Mouse (Mus musculus) lung, embryonic 16.5 days (tissue): ENCODE data around the gene Nop58. TPM values are rescaled to one million over a fixed set of nuclear protein-coding genes. Genes with fewer than 3 reads are reported as not detected.
A peak's percentile ranks its signal among the peaks of the same experiment; 100 is the strongest.

Experiments used
- ATAC-seq: fragments of 200-750 bp; cut with Nextera tagmentation; 2 replicates; pipeline ENCODE4 v1.8.0; 2017; ENCODE audit warnings: low read depth, mild to moderate bottlenecking, moderate library complexity
- H3K27ac ChIP-seq: fragments of 300-500 bp; sonication (generic); 2 replicates; pipeline ENCODE4 v1.5.1; 2014; ENCODE audit warnings: mild to moderate bottlenecking, control low read depth, low read length
- H3K27me3 ChIP-seq: fragments of 300-500 bp; sonication (generic); 2 replicates; pipeline ENCODE4 v1.6.1; 2014; ENCODE audit warnings: low read depth, low read length, mixed read lengths; ENCODE audit not compliant: control insufficient read depth, insufficient read depth
- H3K36me3 ChIP-seq: fragments of 300-500 bp; sonication (generic); 2 replicates; pipeline ENCODE4 v1.6.1; 2014; ENCODE audit warnings: low read length; ENCODE audit not compliant: control insufficient read depth, insufficient read depth
- H3K4me1 ChIP-seq: fragments of 300-500 bp; sonication (generic); replicated peaks from 2 replicates; pipeline ENCODE4 v1.6.1; 2014; ENCODE audit warnings: low read length, mixed read lengths; ENCODE audit not compliant: control insufficient read depth, insufficient read depth
- H3K4me2 ChIP-seq: fragments of 300-500 bp; sonication (generic); 2 replicates; pipeline ENCODE4 v1.6.1; 2014; ENCODE audit warnings: low read depth, low read length, control low read depth
- H3K4me3 ChIP-seq: fragments of 300-500 bp; sonication (generic); 2 replicates; pipeline ENCODE4 v1.5.1; 2014; ENCODE audit warnings: mild to moderate bottlenecking, low read length, control low read depth
- H3K9ac ChIP-seq: fragments of 300-500 bp; sonication (generic); 2 replicates; pipeline ENCODE4 v1.6.1; 2014; ENCODE audit warnings: low read length, control low read depth
- H3K9me3 ChIP-seq: fragments of 300-500 bp; sonication (generic); 2 replicates; pipeline ENCODE4 v1.6.1; 2016; ENCODE audit warnings: low read length; ENCODE audit not compliant: control insufficient read depth
- WGBS: fragments of 180-500 bp; shearing (Covaris S2); extraction: QIAGEN DNeasy Blood & Tissue Kit; methylation state at CpG from one replicate; pipeline ENCODE4 v1.1.7; 2014; 5-methylcytosine and 5-hydroxymethylcytosine counted together
- polyA plus RNA-seq: library from polyadenylated mRNA; unstranded; fragments of >200 nt; fragmentation: Nextera tagmentation; extraction: Ambion mirVana; gene quantifications from 2 replicates; pipeline ENCODE4 v1.2.1, GENCODE M21; 2015

Gene Nop58
- polyA plus RNA-seq, 1 experiment from 2014 or later = 207 TPM

DNA sequence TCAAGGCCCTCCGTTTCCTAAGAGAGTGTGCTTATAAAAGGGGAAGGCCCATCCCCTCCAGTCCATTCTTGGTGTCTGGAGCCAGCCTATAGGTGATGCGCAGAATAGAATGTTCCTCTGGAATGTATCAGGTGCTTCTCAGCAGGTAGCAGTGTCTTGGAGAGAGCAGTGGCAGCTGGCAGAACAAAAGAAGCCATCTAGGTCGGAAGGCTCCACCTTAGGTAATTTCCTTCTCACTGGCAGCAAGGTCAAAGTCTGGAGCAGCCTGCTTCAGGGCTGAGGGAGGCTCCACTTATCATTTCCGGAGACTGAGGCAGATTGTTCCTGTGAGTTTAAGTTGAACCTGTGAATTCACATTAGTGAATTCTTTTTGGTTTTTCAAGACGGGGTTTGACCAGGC lies 13.0 kb downstream of the Nop58 start:
- Histone ChIP-seq H3K9me3 (no peaks in the 10 kb centered on the region), H3K27me3 (no peaks in the 10 kb centered on the region), H3K4me1 (no peaks in the 10 kb centered on the region), H3K27ac (no peak overlapping the region), H3K36me3 (peaks cover 46% of the 10 kb centered on the region), H3K9ac (no peak overlapping the region), H3K4me3 (no peak overlapping the region), H3K4me2 (no peak overlapping the region)
- WGBS = 86% methylated on average over 5 of the region's 5 CpGs
- ATAC-seq = no peak

GRCm38 (mm10) chr1:59698207-59698606 lies 13.4 kb downstream of the Nop58 start:
- Histone ChIP-seq H3K4me3 (no peak overlapping the region), H3K4me2 (no peak overlapping the region), H3K36me3 (peaks cover 43% of the 10 kb centered on the region), H3K27me3 (no peaks in the 10 kb centered on the region), H3K9ac (no peak overlapping the region), H3K4me1 (no peaks in the 10 kb centered on the region), H3K9me3 (no peaks in the 10 kb centered on the region), H3K27ac (no peak overlapping the region)
- 95% methylated on average over 3 of the region's 3 CpGs for WGBS
- no peak for ATAC-seq

DNA sequence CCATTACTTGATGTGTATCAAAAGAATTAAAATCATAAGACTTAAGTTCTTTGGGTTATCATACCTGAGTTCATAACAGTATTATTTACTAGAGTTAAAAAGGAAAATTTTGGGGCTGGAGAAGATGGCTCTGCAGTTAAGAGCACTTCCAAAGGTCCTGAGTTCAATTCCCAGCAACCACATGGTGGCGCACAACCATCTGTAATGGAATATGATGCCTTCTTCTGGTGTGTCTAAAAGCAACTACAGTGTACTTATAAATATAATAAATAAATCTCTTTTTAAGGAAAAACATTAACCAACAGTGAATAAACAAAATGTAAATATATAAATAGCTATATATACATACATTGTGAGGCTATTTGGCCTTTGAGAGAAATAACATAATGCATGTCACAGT lies 17.0 kb downstream of the Nop58 start:
- Histone ChIP-seq H3K4me1 (no peaks in the 10 kb centered on the region), H3K36me3 (peaks cover 49% of the 10 kb centered on the region), H3K4me2 (no peak overlapping the region), H3K4me3 (no peak overlapping the region), H3K27me3 (no peaks in the 10 kb centered on the region), H3K9me3 (no peaks in the 10 kb centered on the region), H3K27ac (no peak overlapping the region), H3K9ac (no peak overlapping the region)
- WGBS = 89% methylated on average over 1 of the region's 1 CpGs
- no peak for ATAC-seq

- WGBS = 30% methylated on average over 4 of the region's 4 CpGs
- ATAC-seq = peak; percentile 61; the same call in 1 of the 2 replicates
- H3K36me3 ChIP-seq = peaks cover 8% of the 10 kb centered on the region
- no peak overlapping the region for H3K9ac ChIP-seq
- H3K9me3 ChIP-seq = no peaks in the 10 kb centered on the region
- H3K4me1 ChIP-seq = no peaks in the 10 kb centered on the region
- H3K27ac ChIP-seq = no peak overlapping the region
- no peak overlapping the region for H3K4me3 ChIP-seq
- H3K27me3 ChIP-seq = no peaks in the 10 kb centered on the region
- H3K4me2 ChIP-seq = no peak overlapping the region
Measured at GRCm38 (mm10) chr1:59719900-59720299, 35.1 kb downstream of the Nop58 start.

DNA sequence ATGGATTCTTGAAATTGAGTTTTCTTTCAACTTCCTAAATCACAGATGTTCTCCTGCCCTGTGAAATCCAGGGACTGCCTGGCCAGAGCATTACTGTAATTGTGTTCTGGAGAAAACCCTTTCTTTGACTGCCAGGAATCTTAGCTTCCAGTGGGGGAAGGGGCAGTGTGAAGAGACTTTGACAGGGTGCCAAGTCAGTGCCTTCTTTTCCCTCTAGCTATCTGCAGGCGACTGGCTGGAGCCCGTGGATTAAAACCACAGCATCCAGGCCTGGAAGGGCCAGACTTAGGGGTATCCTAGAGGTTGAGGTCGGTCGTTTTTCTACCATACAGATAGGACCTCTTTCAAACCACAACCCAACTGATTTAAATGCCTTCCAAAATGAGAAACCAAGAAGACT lies 40.9 kb downstream of the Nop58 start:
- H3K27me3 ChIP-seq = no peaks in the 10 kb centered on the region
- ATAC-seq = peak; percentile 80; the same call in 1 of the 2 replicates
- H3K36me3 ChIP-seq = no peaks in the 10 kb centered on the region

DNA sequence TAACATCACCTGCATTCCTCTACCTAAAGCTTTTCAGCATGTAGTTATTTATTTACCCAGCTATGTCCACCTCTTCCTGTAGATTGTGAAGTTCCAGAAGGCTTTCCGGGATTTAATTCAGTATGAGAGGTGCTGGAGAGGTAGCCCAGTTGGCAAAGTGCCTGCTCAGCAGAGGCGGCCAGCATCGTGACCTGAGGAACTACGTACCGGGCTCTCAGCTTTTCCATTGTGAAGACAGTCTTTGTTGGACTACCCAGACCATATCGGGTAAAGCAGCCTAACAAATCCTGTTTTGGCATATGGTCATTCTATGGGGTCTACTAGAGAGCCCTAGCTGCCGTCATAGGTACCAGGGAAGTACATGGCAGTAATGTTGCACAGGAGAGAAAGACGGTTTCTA lies 45.3 kb downstream of the Nop58 start:
- H3K9ac ChIP-seq = no peak overlapping the region
- H3K4me2 ChIP-seq = no peak overlapping the region
- WGBS = 72% methylated on average over 8 of the region's 8 CpGs
- H3K36me3 ChIP-seq = no peaks in the 10 kb centered on the region
- no peak overlapping the region for H3K4me3 ChIP-seq
- peak; percentile 25; the same call in 1 of the 2 replicates for ATAC-seq
- no peak overlapping the region for H3K27ac ChIP-seq
- no peaks in the 10 kb centered on the region for H3K9me3 ChIP-seq
- H3K27me3 ChIP-seq = no peaks in the 10 kb centered on the region
- H3K4me1 ChIP-seq = peaks cover 6% of the 10 kb centered on the region

More for the DNA sequence above, 40.9 kb downstream of the Nop58 start:
- no peak overlapping the region for H3K27ac ChIP-seq
- H3K9me3 ChIP-seq = no peaks in the 10 kb centered on the region
- H3K9ac ChIP-seq = no peak overlapping the region
- no peak overlapping the region for H3K4me3 ChIP-seq
- 42% methylated on average over 4 of the region's 4 CpGs for WGBS
- peaks cover 6% of the 10 kb centered on the region for H3K4me1 ChIP-seq
- no peak overlapping the region for H3K4me2 ChIP-seq

GRCm38 (mm10) chr1:59730737-59731136 lies 46.0 kb downstream of the Nop58 start:
- Histone ChIP-seq H3K4me2 (no peak overlapping the region), H3K36me3 (no peaks in the 10 kb centered on the region), H3K27me3 (no peaks in the 10 kb centered on the region), H3K27ac (no peak overlapping the region), H3K4me3 (no peak overlapping the region), H3K9ac (no peak overlapping the region), H3K4me1 (peaks cover under 1% of the 10 kb centered on the region), H3K9me3 (no peaks in the 10 kb centered on the region)
- WGBS = 94% methylated on average over 4 of the region's 4 CpGs
- no peak for ATAC-seq

DNA sequence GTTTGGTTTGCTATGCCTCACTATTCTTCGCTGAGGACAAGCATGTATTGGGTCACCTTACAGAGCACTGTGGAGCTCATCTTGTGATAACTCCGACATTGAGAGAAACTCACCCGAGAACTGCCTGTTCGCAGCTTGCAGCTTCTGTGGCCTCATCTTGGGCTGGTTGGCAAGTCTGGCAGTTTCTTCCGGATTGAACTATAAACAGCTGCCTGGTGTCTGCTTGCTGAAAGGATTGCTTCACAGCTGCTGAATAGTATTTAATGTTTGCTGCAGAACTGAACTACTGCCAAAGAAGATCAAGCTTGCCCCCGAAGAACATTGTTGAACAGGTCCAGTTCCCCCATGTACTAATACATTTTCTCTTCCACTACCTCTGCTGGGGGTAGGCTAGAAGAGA lies 49.3 kb downstream of the Nop58 start:
- Histone ChIP-seq H3K36me3 (no peaks in the 10 kb centered on the region), H3K4me3 (no peak overlapping the region), H3K4me2 (no peak overlapping the region), H3K27ac (no peak overlapping the region), H3K27me3 (no peaks in the 10 kb centered on the region), H3K9me3 (no peaks in the 10 kb centered on the region), H3K4me1 (no peaks in the 10 kb centered on the region; the same call in 1 of the 2 replicates), H3K9ac (no peak overlapping the region)
- ATAC-seq = peak; percentile 86
- 44% methylated on average over 6 of the region's 6 CpGs for WGBS

- Histone ChIP-seq H3K36me3 (no peaks in the 10 kb centered on the region), H3K4me1 (peaks cover 8% of the 10 kb centered on the region), H3K9ac (no peak overlapping the region), H3K27me3 (no peaks in the 10 kb centered on the region), H3K4me2 (no peak overlapping the region), H3K27ac (no peak overlapping the region), H3K9me3 (no peaks in the 10 kb centered on the region), H3K4me3 (no peak overlapping the region)
- 62% methylated on average over 6 of the region's 6 CpGs for WGBS
- no peak for ATAC-seq
Measured at GRCm38 (mm10) chr1:59738768-59739414, 54.1 kb downstream of the Nop58 start.
